In the genomic region with DNA sequence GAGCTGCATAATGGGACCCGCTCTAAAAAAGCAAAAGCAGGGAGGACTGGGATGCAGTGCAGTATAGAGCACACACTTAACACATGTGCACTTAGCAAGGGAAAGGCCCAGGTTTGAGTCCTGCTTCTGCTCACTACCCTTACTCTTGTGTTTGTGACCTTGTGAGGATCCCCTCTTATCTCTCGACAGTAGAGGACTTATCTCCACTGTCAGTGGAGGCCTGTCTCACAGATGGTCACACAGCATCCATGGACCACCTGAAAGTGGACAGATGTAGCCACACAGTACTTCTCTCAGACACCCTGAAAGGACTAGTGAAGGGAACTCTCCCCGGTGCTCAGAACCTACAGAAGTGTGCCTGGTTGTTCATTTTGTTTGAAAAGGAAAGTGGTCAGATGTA, we compare ENCODE assay signal across 25 mouse cellular contexts.
DNase-seq lines count a peak whose midpoint lies in the region; ATAC-seq and TF ChIP-seq lines count a peak whose summit lies in the region.
"Had no signal": no experiment of that assay in that cellular context is flagged by ENCODE, and none has a peak within 500 bp of the region (broad histone marks: within the 10 kb centered on the region; RNA-seq: fewer than 3 reads in every experiment).

No protein-coding gene starts in this region.

- no peak overlapping the region for H3K9ac ChIP-seq in liver, embryonic 13.5 days
- H3K9ac ChIP-seq in liver, embryonic 15.5 days: no peak overlapping the region
- no peak overlapping the region for H3K9ac ChIP-seq in forebrain, embryonic 16.5 days (replicated peaks; ENCODE audit: low read depth, low read length)
- H3K9ac ChIP-seq in midbrain, postnatal 0 days (replicated peaks; ENCODE audit: low read length, poor library complexity, severe bottlenecking): no peak overlapping the region
- H3K9ac ChIP-seq: embryonic facial prominence, embryonic 12.5 days; forebrain, embryonic 13.5 days; forebrain, embryonic 15.5 days had no signal

- H3K27ac ChIP-seq in liver, embryonic 13.5 days: no peak overlapping the region
- H3K27ac ChIP-seq in liver, embryonic 15.5 days (replicated peaks): no peak overlapping the region
- H3K27ac ChIP-seq in forebrain, embryonic 16.5 days (ENCODE audit: low read length): no peak overlapping the region
- H3K27ac ChIP-seq in midbrain, postnatal 0 days (ENCODE audit: low read depth, low read length): no peak overlapping the region
- H3K27ac ChIP-seq: embryonic facial prominence, embryonic 10.5 days; embryonic facial prominence, embryonic 12.5 days; forebrain, embryonic 13.5 days; forebrain, embryonic 15.5 days had no signal

- no peaks in the 10 kb centered on the region for H3K27me3 ChIP-seq in liver, embryonic 13.5 days
- H3K27me3 ChIP-seq in G1E (ENCODE audit: insufficient read depth, low read length): no peaks in the 10 kb centered on the region
- no peaks in the 10 kb centered on the region for H3K27me3 ChIP-seq in liver, embryonic 15.5 days
- H3K27me3 ChIP-seq in forebrain, embryonic 16.5 days (replicated peaks; ENCODE audit: control insufficient read depth, insufficient read depth, low read length): no peaks in the 10 kb centered on the region
- no peaks in the 10 kb centered on the region for H3K27me3 ChIP-seq in midbrain, postnatal 0 days (ENCODE audit: insufficient read depth, low read length)
- H3K27me3 ChIP-seq: CH12.LX; embryonic facial prominence, embryonic 12.5 days; forebrain, embryonic 13.5 days; forebrain, embryonic 15.5 days; Patski had no signal

- 0 out of 2 replicates have a peak overlapping the region, but pooled peaks have one; percentile 21 for H3K4me2 ChIP-seq in liver, embryonic 13.5 days
- H3K4me2 ChIP-seq in liver, embryonic 15.5 days: peak overlapping the region; percentile 5; the same call in 1 of the 2 replicates
- H3K4me2 ChIP-seq in forebrain, embryonic 16.5 days (ENCODE audit: low read length): no peak overlapping the region
- no peak overlapping the region for H3K4me2 ChIP-seq in midbrain, postnatal 0 days (ENCODE audit: low read depth, low read length, poor library complexity, severe bottlenecking)
- H3K4me2 ChIP-seq: embryonic facial prominence, embryonic 12.5 days; forebrain, embryonic 13.5 days; forebrain, embryonic 15.5 days had no signal

- DNase-seq in heart, adult 11 months: peak; percentile 30
- DNase-seq in heart, postnatal 36 days: no peak
- DNase-seq in liver, embryonic 13.5 days: no peak
- DNase-seq in liver (no peak), G1E (ENCODE audit: low spot score) (no peak)
- no peak for DNase-seq in midbrain, postnatal 0 days (ENCODE audit: low spot score)
- DNase-seq: adrenal gland, adult 8-10 months; adrenal gland, postnatal 14 days; adrenal gland, postnatal 36 days; B cell, adult 2 months; cerebellum, adult 11-12 months; cerebellum, adult 2 months; cerebellum, adult 9-10 months; cerebellum, postnatal 10 days; cerebellum, postnatal 25 days had no signal

- no peaks in the 10 kb centered on the region for H3K36me3 ChIP-seq in liver, embryonic 13.5 days
- no peaks in the 10 kb centered on the region for H3K36me3 ChIP-seq in G1E (replicated peaks)
- H3K36me3 ChIP-seq in liver, embryonic 15.5 days (replicated peaks): no peaks in the 10 kb centered on the region
- no peaks in the 10 kb centered on the region for H3K36me3 ChIP-seq in forebrain, embryonic 16.5 days (ENCODE audit: control insufficient read depth, insufficient read depth)
- no peaks in the 10 kb centered on the region for H3K36me3 ChIP-seq in midbrain, postnatal 0 days (ENCODE audit: insufficient read depth, low read length)
- H3K36me3 ChIP-seq: embryonic facial prominence, embryonic 10.5 days; embryonic facial prominence, embryonic 12.5 days; forebrain, embryonic 15.5 days had no signal

- H3K4me1 ChIP-seq in liver, embryonic 13.5 days (replicated peaks): peaks cover 67% of the 10 kb centered on the region
- H3K4me1 ChIP-seq in G1E (ENCODE audit: insufficient read depth, low read depth, low read length): peaks cover 94% of the 10 kb centered on the region
- peaks cover 50% of the 10 kb centered on the region for H3K4me1 ChIP-seq in liver, embryonic 15.5 days (replicated peaks)
- H3K4me1 ChIP-seq in forebrain, embryonic 16.5 days (replicated peaks; ENCODE audit: control insufficient read depth, insufficient read depth, low read length): no peaks in the 10 kb centered on the region
- 0 out of 2 replicates have a peak, but pooled peaks cover 3% of the 10 kb centered on the region for H3K4me1 ChIP-seq in midbrain, postnatal 0 days (ENCODE audit: insufficient read depth, low read length)
- H3K4me1 ChIP-seq: embryonic facial prominence, embryonic 10.5 days; embryonic facial prominence, embryonic 12.5 days; forebrain, embryonic 13.5 days; forebrain, embryonic 15.5 days had no signal

- H3K4me3 ChIP-seq in liver, embryonic 13.5 days (replicated peaks): no peak overlapping the region
- peak overlapping the region; percentile 3; the same call in 1 of the 2 replicates for H3K4me3 ChIP-seq in G1E (ENCODE audit: low read depth, low read length)
- no peak overlapping the region for H3K4me3 ChIP-seq in liver, embryonic 15.5 days (replicated peaks)
- no peak overlapping the region for H3K4me3 ChIP-seq in forebrain, embryonic 16.5 days (replicated peaks; ENCODE audit: low read length)
- H3K4me3 ChIP-seq in midbrain, postnatal 0 days (ENCODE audit: low read depth, low read length): no peak overlapping the region
- H3K4me3 ChIP-seq: embryonic facial prominence, embryonic 10.5 days; embryonic facial prominence, embryonic 12.5 days; forebrain, embryonic 13.5 days; forebrain, embryonic 15.5 days had no signal

- no peak for TF ChIP-seq CTCF in G1E (IDR thresholded peaks at IDR 0.05; ENCODE audit: low read depth, low read length)
- no peak for TF ChIP-seq CTCF in midbrain, postnatal 0 days (IDR thresholded peaks at IDR 0.05)

- 45% methylated on average over 3 of the region's 3 CpGs for WGBS in liver, embryonic 13.5 days (ENCODE audit: insufficient replicate concordance)
- WGBS in liver, embryonic 15.5 days (ENCODE audit: insufficient replicate concordance): 46% methylated on average over 3 of the region's 3 CpGs
- 97% methylated on average over 3 of the region's 3 CpGs for WGBS in forebrain, embryonic 16.5 days
- WGBS in midbrain, postnatal 0 days: 83% methylated on average over 3 of the region's 3 CpGs

- intact Hi-C loops in heart, postnatal 36 days (cut with DNase I): no loop called here

- peak; percentile 35 for ATAC-seq in liver, embryonic 13.5 days (ENCODE audit: low read depth)
- no peak; the same call in 1 of the 2 replicates for ATAC-seq in G1E (ENCODE audit: extremely low read depth, insufficient number of reproducible peaks, low FRiP score, poor library complexity, severe bottlenecking)
- ATAC-seq in liver, embryonic 15.5 days (ENCODE audit: insufficient read depth): peak; percentile 27; the same call in 1 of the 2 replicates
- ATAC-seq in forebrain, embryonic 16.5 days: no peak
- no peak for ATAC-seq in midbrain, postnatal 0 days (ENCODE audit: low FRiP score)
- ATAC-seq: activated CD4-positive, CD25-positive, alpha-beta regulatory T cell, adult 4 months; CD4-positive, CD25-positive, alpha-beta regulatory T cell, adult 4 months; forebrain, embryonic 13.5 days; forebrain, embryonic 15.5 days; Patski had no signal

- no peaks in the 10 kb centered on the region for H3K9me3 ChIP-seq in liver, embryonic 13.5 days (replicated peaks)
- peaks cover 13% of the 10 kb centered on the region for H3K9me3 ChIP-seq in G1E (replicated peaks)
- H3K9me3 ChIP-seq in liver, embryonic 15.5 days (replicated peaks): no peaks in the 10 kb centered on the region
- no peaks in the 10 kb centered on the region for H3K9me3 ChIP-seq in forebrain, embryonic 16.5 days (ENCODE audit: control insufficient read depth, low read length)
- H3K9me3 ChIP-seq in midbrain, postnatal 0 days (ENCODE audit: low read length): no peaks in the 10 kb centered on the region
- H3K9me3 ChIP-seq: embryonic facial prominence, embryonic 10.5 days; embryonic facial prominence, embryonic 12.5 days; forebrain, embryonic 13.5 days; forebrain, embryonic 15.5 days had no signal

Comparison
In these comparisons a context has a peak if more than half of its experiments do, and no peak if none do; other contexts are left out.
1. ATAC-seq: peak in liver, embryonic 13.5 days (single experiment) and liver, embryonic 15.5 days (single experiment); none in G1E (single experiment), forebrain, embryonic 16.5 days (single experiment) and midbrain, postnatal 0 days (single experiment).
2. H3K4me2 ChIP-seq: peak in liver, embryonic 13.5 days (single experiment) and liver, embryonic 15.5 days (single experiment); none in forebrain, embryonic 16.5 days (single experiment) and midbrain, postnatal 0 days (single experiment).